Mouse (Mus musculus): Measurements from ENCODE around the gene Atmin.

DNA sequence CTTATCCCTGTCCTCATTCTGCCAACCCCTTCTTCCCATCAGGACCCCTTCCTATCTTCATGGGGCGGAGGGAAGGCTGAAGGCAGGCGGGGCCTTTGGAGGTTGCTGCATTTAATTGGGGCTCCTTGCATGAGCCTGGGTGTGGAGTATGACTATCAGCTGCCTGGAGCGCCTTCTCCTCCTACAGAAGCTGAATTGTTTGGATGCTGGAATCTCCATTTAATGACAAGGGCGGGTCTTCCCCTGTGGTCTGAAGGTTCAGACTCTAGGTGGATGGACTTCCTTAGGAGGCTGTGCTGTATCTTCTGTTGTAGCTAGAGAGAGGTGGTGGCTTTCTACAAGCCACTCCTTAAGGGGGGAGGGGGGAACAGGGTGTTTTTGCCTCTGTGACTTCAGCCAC lies 8.2 kb upstream of the Atmin start:
- no peak for TF ChIP-seq CTCF (IDR thresholded peaks at IDR 0.05; ENCODE audit: insufficient read depth, low read length)
- TF ChIP-seq POLR2A (IDR thresholded peaks at IDR 0.05; ENCODE audit: borderline replicate concordance, extremely low read depth, low read depth, low read length) = no peak
